Mouse (Mus musculus) lung, postnatal 0 days (tissue): ENCODE results near the gene Col4a4.

ENCODE experiments used
- CTCF ChIP-seq: IDR thresholded peaks from 2 replicates; pipeline ENCODE4 v1.5.1; 2016; ENCODE audit warnings: antibody characterized with exemption, mild to moderate bottlenecking
- EP300 ChIP-seq: IDR thresholded peaks from 2 replicates; pipeline ENCODE4 v1.6.1; 2016; ENCODE audit warnings: antibody characterized with exemption, mild to moderate bottlenecking, control low read depth

GRCm38 (mm10) chr1:82585981-82586380, 668 bp downstream of the Col4a4 start:
- TF ChIP-seq CTCF (no peak), EP300 (no peak)
